Mouse (Mus musculus) liver, embryonic 12.5 days (tissue): ENCODE results near the gene Lmod1. TPM values are rescaled to one million over a fixed set of nuclear protein-coding genes. Genes with fewer than 3 reads are reported as not detected.
"Not testable (repeated sequence)": the region's sequence is repeated elsewhere in the genome, so short reads cannot be mapped to it uniquely, and the experiment has no call there.

Source experiments
- ATAC-seq: fragments of 200-750 bp; cut with Nextera tagmentation; 2 replicates; pipeline ENCODE4 v1.8.0; 2017; ENCODE audit warnings: moderate number of reproducible peaks, mild to moderate bottlenecking, moderate library complexity
- H3K27ac ChIP-seq: fragments of 300-500 bp; sonication (generic); 2 replicates; pipeline ENCODE4 v1.5.1; 2016; ENCODE audit warnings: mild to moderate bottlenecking
- H3K27me3 ChIP-seq: fragments of 300-500 bp; sonication (generic); replicated peaks from 2 replicates; pipeline ENCODE4 v1.6.1; 2016; ENCODE audit warnings: mild to moderate bottlenecking, moderate library complexity
- H3K36me3 ChIP-seq: fragments of 300-500 bp; sonication (generic); 2 replicates; pipeline ENCODE4 v1.6.1; 2016; ENCODE audit warnings: mild to moderate bottlenecking, moderate library complexity
- H3K4me1 ChIP-seq: fragments of 300-500 bp; sonication (generic); 2 replicates; pipeline ENCODE4 v1.6.1; 2016
- H3K4me2 ChIP-seq: fragments of 300-500 bp; sonication (generic); 2 replicates; pipeline ENCODE4 v1.6.1; 2016; ENCODE audit warnings: mild to moderate bottlenecking, moderate library complexity
- H3K4me3 ChIP-seq: fragments of 300-500 bp; sonication (generic); 2 replicates; pipeline ENCODE4 v1.5.1; 2016; ENCODE audit warnings: mild to moderate bottlenecking, moderate library complexity
- H3K9ac ChIP-seq: fragments of 300-500 bp; sonication (generic); 2 replicates; pipeline ENCODE4 v1.6.1; 2016; ENCODE audit warnings: mild to moderate bottlenecking, moderate library complexity
- H3K9me3 ChIP-seq: fragments of 300-500 bp; sonication (generic); replicated peaks from 2 replicates; pipeline ENCODE4 v1.6.1; 2016; ENCODE audit warnings: mild to moderate bottlenecking, moderate library complexity
- WGBS: fragments of 180-500 bp; shearing (Covaris S2); methylation state at CpG from one replicate; pipeline ENCODE4 v1.1.7; 2016; ENCODE audit not compliant: insufficient replicate concordance; 5-methylcytosine and 5-hydroxymethylcytosine counted together
- polyA plus RNA-seq: library from polyadenylated mRNA; unstranded; fragments of >200 nt; fragmentation: Nextera tagmentation; extraction: Ambion mirVana; gene quantifications from 2 replicates; pipeline ENCODE4 v1.2.1, GENCODE M21; 2016

The Lmod1 gene
- polyA plus RNA-seq, 1 experiment from 2014 or later = 0.12 TPM

DNA sequence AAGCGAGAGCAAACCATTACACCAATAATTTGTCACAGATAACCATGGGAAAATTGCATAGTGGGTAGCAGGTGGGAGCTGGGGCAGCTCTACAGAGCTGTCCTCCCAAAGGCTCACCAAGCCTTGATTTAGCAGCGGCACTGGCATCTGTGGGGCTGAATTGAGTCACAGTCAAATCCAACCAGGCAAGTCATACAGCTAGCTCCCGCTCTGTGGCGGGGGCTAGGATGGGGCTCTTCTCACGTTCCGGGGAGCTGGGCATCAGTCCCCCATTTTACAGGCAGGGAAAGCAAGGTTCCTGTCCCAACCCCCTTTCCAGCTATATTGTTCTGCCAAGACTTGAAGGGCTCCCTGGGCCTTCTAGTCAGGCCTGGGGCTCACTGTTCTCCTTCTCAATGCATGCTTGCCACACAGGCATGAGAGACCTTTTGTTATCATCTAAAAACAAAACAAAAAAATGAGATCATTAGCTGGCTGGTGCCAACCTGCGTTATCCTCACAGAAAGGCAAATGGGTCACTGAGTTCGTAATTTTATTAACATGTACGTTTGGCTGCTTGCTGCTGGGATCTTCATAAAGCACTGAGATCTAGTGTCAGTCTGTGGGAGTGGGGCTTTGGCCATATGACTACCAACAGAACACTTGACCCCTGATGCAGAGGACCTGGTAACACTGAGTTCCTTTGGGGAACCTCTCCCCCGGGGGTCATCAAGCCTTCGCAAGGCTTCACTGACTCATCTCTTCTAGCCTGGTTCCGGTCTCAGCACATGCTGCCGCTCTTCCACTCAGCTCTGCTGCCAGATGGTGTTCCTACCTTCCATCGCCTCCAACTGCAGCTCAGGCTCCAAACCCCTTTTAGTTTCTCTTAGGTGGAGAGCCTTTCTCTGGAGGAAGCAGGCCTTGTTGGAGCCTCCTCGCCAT, 55.7 kb downstream of the Lmod1 start:
- WGBS = 71% methylated on average over 15 of the region's 15 CpGs
- no peaks in the 10 kb centered on the region for H3K4me1 ChIP-seq
- no peak overlapping the region for H3K27ac ChIP-seq
- no peak overlapping the region for H3K4me3 ChIP-seq
- no peak for ATAC-seq
- H3K27me3 ChIP-seq = peaks cover 25% of the 10 kb centered on the region
- H3K9ac ChIP-seq = no peak overlapping the region
- no peaks in the 10 kb centered on the region for H3K9me3 ChIP-seq
- peaks cover 29% of the 10 kb centered on the region for H3K36me3 ChIP-seq
- no peak overlapping the region for H3K4me2 ChIP-seq

DNA sequence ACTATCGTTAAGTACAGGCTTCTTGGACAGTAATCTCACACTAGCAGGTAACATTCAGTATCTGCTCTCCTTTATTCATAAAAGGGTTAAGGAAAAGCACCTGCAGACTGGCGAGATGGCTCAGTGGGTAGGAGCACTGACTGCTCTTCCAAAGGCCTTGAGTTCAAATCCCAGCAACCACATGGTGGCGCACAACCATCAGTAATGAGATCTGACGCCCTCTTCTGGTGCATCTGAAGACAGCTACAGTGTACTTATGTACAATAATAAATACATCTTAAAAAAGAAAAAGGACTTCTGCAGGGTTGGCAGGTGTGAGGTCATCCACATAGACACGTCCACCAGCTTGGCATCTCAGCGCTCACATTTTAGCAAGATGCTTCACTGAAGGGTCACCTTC, 57.0 kb downstream of the Lmod1 start:
- H3K4me3 ChIP-seq, H3K9ac ChIP-seq, H3K27ac ChIP-seq, H3K9me3 ChIP-seq, H3K4me1 ChIP-seq, ATAC-seq, H3K4me2 ChIP-seq: not testable (repeated sequence)
- Histone ChIP-seq H3K36me3 (peaks cover 41% of the 10 kb centered on the region), H3K27me3 (peaks cover 13% of the 10 kb centered on the region)
- WGBS = 51% methylated on average over 6 of the region's 6 CpGs

DNA sequence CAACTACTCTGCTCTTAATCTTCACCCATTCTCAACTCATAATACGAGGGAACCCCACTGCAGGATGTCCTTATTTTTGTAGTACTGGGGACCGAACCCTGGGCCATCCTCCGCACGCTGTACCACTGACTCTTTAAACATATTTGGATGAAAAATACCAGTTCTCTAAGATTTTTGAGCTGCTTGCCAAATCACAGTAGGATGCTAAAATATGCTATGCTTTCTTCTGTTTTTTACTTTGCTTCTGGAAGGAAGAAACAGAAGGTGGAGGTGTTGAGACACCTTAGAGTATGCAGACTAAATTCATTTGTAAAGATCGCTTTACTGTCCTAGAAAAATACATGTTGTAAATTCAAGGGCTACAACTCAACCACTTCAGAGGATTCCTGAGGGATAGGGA, 59.6 kb downstream of the Lmod1 start:
- Histone ChIP-seq H3K4me2 (no peak overlapping the region), H3K9me3 (no peaks in the 10 kb centered on the region), H3K4me3 (no peak overlapping the region), H3K4me1 (no peaks in the 10 kb centered on the region), H3K36me3 (peaks cover 67% of the 10 kb centered on the region), H3K27ac (no peak overlapping the region), H3K9ac (no peak overlapping the region), H3K27me3 (no peaks in the 10 kb centered on the region)
- WGBS = 89% methylated on average over 5 of the region's 5 CpGs
- ATAC-seq = no peak

DNA sequence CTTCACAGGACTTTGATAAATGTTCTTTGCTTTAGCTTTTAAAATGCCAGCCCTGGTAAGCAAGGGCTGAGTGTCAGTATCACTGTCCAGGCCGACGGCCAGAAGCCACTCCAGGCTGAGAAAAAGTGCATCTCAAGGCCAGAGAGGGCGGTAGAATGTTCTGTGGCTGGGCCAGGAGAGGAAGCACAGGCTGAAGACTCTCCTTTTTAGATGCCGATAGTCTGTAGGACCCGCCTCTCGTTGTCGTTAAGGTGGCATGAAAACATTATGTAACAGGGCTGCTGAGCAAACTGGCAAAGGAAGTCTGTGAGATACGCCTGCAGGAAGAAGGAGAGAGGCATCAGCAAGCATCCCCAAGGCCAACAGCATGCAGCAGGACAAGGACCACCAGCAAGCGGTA, 60.6 kb downstream of the Lmod1 start:
- ATAC-seq = no peak
- Histone ChIP-seq H3K9me3 (no peaks in the 10 kb centered on the region), H3K27me3 (no peaks in the 10 kb centered on the region), H3K4me2 (no peak overlapping the region), H3K27ac (no peak overlapping the region), H3K4me3 (no peak overlapping the region), H3K9ac (no peak overlapping the region), H3K36me3 (peaks cover 77% of the 10 kb centered on the region), H3K4me1 (no peaks in the 10 kb centered on the region)
- 79% methylated on average over 9 of the region's 9 CpGs for WGBS

DNA sequence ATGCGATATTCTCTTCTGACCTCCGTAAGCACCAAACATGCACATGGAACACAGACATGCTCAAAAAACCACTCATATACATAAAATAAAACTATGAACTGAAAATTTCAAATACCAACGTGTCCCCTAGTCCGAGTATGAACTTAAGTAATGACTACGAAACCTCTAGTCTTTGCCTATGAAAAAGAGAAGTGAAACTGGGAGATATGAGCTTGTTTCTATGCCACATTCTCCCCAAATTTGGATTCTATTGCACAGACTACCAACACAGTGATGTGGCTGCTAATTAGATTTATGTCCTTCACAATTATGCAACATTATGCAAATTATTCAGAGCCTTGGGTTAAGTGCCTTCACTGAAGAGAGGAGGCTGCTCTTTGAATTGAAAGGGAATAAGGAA, 74.9 kb downstream of the Lmod1 start:
- H3K9ac ChIP-seq = no peak overlapping the region
- H3K36me3 ChIP-seq = peaks cover 93% of the 10 kb centered on the region
- ATAC-seq = no peak
- H3K9me3 ChIP-seq = no peaks in the 10 kb centered on the region
- no peak overlapping the region for H3K4me3 ChIP-seq
- 87% methylated on average over 5 of the region's 5 CpGs for WGBS
- no peak overlapping the region for H3K4me2 ChIP-seq
- no peak overlapping the region for H3K27ac ChIP-seq
- no peaks in the 10 kb centered on the region for H3K4me1 ChIP-seq
- H3K27me3 ChIP-seq = no peaks in the 10 kb centered on the region

DNA sequence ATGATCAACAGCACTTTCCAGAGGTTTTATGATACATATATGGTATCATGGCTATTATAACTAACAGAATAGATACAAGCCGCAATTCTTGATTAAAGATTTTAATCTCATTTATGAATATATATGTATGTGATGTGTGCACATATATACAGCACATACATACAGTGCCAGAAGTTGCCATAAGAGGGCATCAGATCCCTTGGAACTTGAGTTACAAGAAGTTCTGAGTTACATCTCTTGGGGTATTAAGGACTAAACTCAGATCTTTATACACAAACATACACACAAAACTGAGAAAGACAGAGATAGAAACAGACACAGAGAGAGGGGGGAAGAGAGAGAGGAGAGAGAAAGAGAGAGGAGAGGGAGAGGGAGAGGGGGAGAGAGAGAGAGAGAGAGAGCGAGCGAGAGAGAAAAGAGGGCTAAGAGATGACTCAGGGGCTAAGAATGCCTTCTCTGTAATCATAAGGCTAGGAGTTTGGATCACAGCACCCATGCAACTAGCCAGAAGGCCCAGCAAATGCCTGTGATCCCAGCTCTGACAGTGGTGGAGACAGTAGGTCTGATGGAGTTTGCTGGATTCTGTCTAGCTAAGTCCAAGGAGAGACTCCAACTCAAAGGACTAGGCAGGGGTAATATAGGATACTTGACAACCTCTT, 77.0 kb downstream of the Lmod1 start:
- 89% methylated on average over 3 of the region's 3 CpGs for WGBS
- Histone ChIP-seq H3K4me3 (no peak overlapping the region), H3K36me3 (peaks cover 94% of the 10 kb centered on the region), H3K27me3 (no peaks in the 10 kb centered on the region), H3K9ac (no peak overlapping the region), H3K9me3 (no peaks in the 10 kb centered on the region), H3K27ac (no peak overlapping the region), H3K4me2 (no peak overlapping the region), H3K4me1 (no peaks in the 10 kb centered on the region)
- ATAC-seq = no peak

DNA sequence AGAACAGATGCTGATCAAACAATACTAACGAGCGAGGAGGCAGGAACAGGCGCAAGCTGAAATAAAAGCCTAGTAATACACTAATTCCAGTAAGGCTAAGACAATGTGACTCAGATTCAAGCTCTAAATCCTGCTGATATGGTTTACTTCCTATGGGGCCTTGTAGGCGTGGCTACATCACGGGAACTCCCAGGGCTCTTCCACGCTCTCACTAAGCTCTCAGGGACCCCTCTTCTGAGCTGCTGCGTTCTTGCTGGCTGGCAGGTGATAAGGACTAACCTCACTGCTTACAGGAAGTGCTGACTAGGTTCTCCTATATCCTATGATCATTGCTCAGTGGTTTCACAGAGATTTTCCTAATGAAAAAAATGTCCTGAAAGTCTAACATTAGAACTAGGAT, 80.7 kb downstream of the Lmod1 start:
- H3K9me3 ChIP-seq = no peaks in the 10 kb centered on the region
- no peak overlapping the region for H3K4me2 ChIP-seq
- no peaks in the 10 kb centered on the region for H3K4me1 ChIP-seq
- H3K27ac ChIP-seq = no peak overlapping the region
- WGBS = 52% methylated on average over 7 of the region's 7 CpGs
- no peak overlapping the region for H3K4me3 ChIP-seq
- no peak overlapping the region for H3K9ac ChIP-seq
- peaks cover 96% of the 10 kb centered on the region for H3K36me3 ChIP-seq
- no peaks in the 10 kb centered on the region for H3K27me3 ChIP-seq
- no peak for ATAC-seq

DNA sequence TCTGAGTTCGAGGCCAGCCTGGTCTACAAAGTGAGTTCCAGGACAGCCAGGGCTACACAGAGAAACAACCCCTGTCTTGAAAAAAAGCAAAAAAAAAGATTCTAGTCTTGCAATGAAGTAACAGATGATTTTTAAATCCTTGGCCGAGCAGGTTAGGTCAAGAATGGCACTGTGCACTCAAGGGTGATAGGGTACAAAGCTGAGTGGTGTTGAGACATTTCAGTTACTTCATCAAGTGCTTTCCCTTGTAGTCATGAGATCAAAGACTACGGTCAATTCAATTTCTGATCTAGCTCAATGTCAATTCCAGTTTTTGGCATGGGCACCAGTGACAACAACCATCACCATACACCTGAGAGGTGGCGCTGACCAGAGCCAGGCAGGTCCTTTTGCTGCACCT, 84.4 kb downstream of the Lmod1 start:
- no peak for ATAC-seq
- 84% methylated on average over 4 of the region's 4 CpGs for whole genome bisulfite sequencing
- Histone ChIP-seq H3K27ac (no peak overlapping the region), H3K4me3 (no peak overlapping the region), H3K9ac (no peak overlapping the region), H3K4me1 (no peaks in the 10 kb centered on the region), H3K27me3 (no peaks in the 10 kb centered on the region), H3K4me2 (no peak overlapping the region), H3K9me3 (no peaks in the 10 kb centered on the region), H3K36me3 (peaks cover 92% of the 10 kb centered on the region)

DNA sequence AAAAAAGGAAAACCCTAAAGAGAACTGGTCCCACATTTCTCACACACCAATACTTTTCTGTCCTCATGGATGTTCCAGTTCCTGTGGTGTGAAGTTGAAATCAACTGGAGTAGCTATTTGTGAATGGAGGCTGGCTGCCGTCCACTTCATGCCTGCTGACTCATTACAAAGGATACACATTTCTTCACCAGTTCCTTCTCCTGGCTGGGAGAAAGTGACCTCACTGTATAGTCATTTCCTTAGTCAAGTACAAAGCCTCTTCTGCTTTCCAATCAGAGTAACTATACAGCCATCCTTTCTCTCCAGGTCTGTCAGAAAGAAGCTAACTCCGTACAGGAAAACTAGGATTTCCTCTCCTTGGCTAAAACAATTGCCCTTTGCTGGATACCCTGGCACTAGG, 86.4 kb downstream of the Lmod1 start:
- Histone ChIP-seq H3K4me2 (no peak overlapping the region), H3K27ac (no peak overlapping the region), H3K9me3 (no peaks in the 10 kb centered on the region), H3K4me1 (no peaks in the 10 kb centered on the region), H3K9ac (no peak overlapping the region), H3K4me3 (no peak overlapping the region), H3K36me3 (peaks cover 92% of the 10 kb centered on the region), H3K27me3 (no peaks in the 10 kb centered on the region)
- WGBS = 61% methylated on average over 2 of the region's 2 CpGs
- no peak for ATAC-seq

DNA sequence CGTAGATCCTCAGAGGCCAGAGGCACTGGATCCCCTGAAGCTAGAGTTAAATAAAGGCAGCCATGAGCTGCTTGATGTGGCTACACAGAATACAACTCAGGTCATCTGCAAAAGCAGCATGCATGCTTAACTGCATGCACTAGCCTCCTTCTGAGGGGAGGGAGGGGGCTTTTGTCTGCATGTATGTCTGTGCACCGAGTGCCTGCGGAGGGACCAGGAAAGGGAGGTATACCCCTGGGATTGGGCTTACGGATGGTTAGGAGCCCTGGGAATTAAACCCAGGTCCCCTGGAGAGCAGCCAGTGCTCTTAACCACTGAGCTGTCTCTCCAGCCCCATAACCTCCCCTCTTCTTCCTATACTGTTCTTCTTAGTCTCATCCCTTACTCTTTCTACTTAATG, 87.5 kb downstream of the Lmod1 start:
- no peak for ATAC-seq
- Histone ChIP-seq H3K9me3 (no peaks in the 10 kb centered on the region), H3K4me1 (no peaks in the 10 kb centered on the region), H3K27me3 (no peaks in the 10 kb centered on the region), H3K27ac (no peak overlapping the region), H3K36me3 (peaks cover 93% of the 10 kb centered on the region), H3K4me3 (no peak overlapping the region), H3K4me2 (no peak overlapping the region), H3K9ac (no peak overlapping the region)
- 68% methylated on average over 4 of the region's 4 CpGs for WGBS

DNA sequence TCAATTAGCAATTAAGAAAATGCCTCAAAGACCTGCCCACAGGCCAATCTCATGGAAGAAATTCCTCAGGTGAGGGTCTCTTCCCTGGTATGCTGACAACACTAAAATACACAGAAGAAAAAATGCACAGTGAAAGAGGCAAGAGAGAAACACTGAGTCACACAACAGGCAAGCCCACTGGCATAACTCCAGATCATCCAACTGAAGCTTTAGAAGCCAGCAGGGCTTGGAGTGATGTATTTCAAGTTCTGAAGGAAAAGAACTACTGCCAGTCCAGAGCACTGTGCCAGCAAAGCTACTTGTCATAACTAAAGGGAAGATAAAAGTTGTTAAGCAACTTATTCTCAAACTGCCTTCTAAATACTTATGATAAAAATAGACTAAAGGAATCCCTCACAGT, 89.4 kb downstream of the Lmod1 start:
- Histone ChIP-seq H3K9me3 (no peaks in the 10 kb centered on the region), H3K27me3 (no peaks in the 10 kb centered on the region), H3K27ac (no peak overlapping the region), H3K4me3 (no peak overlapping the region), H3K4me1 (no peaks in the 10 kb centered on the region), H3K4me2 (no peak overlapping the region), H3K9ac (no peak overlapping the region), H3K36me3 (peaks cover 94% of the 10 kb centered on the region)
- no peak for ATAC-seq
